Mouse (Mus musculus) heart, embryonic 14.5 days (tissue): ENCODE data around the gene Mybpc2. TPM values are rescaled to one million over a fixed set of nuclear protein-coding genes. Genes with fewer than 3 reads are reported as not detected.

Experiments used
- ATAC-seq: fragments of 200-750 bp; cut with Nextera tagmentation; 2 replicates; pipeline ENCODE4 v1.8.0; 2017; ENCODE audit warnings: low read depth, moderate TSS enrichment; ENCODE audit not compliant: insufficient number of reproducible peaks, insufficient read depth, low FRiP score
- H3K27ac ChIP-seq, 2 experiments: fragments of 200-500 bp in 1 of 2; fragments of 300-500 bp in 1 of 2; sonication (generic) in 1 of 2; replicated peaks in 1 of 2; 2 replicates each; pipeline ENCODE4 v1.5.1; 2012 to 2014; ENCODE audit warnings: low read depth in 2 of 2, low read length in 2 of 2, control low read depth in 1 of 2, mild to moderate bottlenecking in 1 of 2, mixed read lengths in 1 of 2; ENCODE audit not compliant: control insufficient read depth in 1 of 2, insufficient read depth in 1 of 2
- H3K27me3 ChIP-seq: fragments of 300-500 bp; sonication (generic); 2 replicates; pipeline ENCODE4 v1.6.1; 2014; ENCODE audit warnings: mild to moderate bottlenecking, low read length, control low read depth; ENCODE audit not compliant: control insufficient read depth, insufficient read depth
- H3K36me3 ChIP-seq: fragments of 300-500 bp; sonication (generic); 2 replicates; pipeline ENCODE4 v1.6.1; 2014; ENCODE audit warnings: mild to moderate bottlenecking, control low read depth, low read length, mixed read lengths; ENCODE audit not compliant: control insufficient read depth, insufficient read depth
- H3K4me1 ChIP-seq, 2 experiments: fragments of 200-500 bp in 1 of 2; fragments of 300-500 bp in 1 of 2; sonication (generic) in 1 of 2; 2 replicates each; pipeline ENCODE4 v1.6.1; 2012 to 2014; ENCODE audit warnings: low read length in 2 of 2, control low read depth in 1 of 2, mixed read lengths in 1 of 2; ENCODE audit not compliant: control insufficient read depth in 2 of 2, insufficient read depth in 2 of 2
- H3K4me2 ChIP-seq: fragments of 300-500 bp; sonication (generic); 2 replicates; pipeline ENCODE4 v1.6.1; 2014; ENCODE audit warnings: mild to moderate bottlenecking, low read length
- H3K4me3 ChIP-seq, 2 experiments: fragments of 200-500 bp in 1 of 2; fragments of 300-500 bp in 1 of 2; sonication (generic) in 1 of 2; 2 replicates each; pipeline ENCODE4 v1.5.1; 2012 to 2014; ENCODE audit warnings: low read length in 2 of 2, mild to moderate bottlenecking in 2 of 2, control low read depth in 1 of 2, low read depth in 1 of 2, moderate library complexity in 1 of 2; ENCODE audit not compliant: control insufficient read depth in 1 of 2, insufficient read depth in 1 of 2
- H3K9ac ChIP-seq: fragments of 300-500 bp; sonication (generic); 2 replicates; pipeline ENCODE4 v1.6.1; 2014; ENCODE audit warnings: mild to moderate bottlenecking, low read length
- H3K9me3 ChIP-seq: fragments of 300-500 bp; sonication (generic); 2 replicates; pipeline ENCODE4 v1.6.1; 2016; ENCODE audit warnings: low read length, control low read depth; ENCODE audit not compliant: control insufficient read depth
- WGBS: fragments of 180-500 bp; shearing (Covaris S2); extraction: QIAGEN DNeasy Blood & Tissue Kit; methylation state at CpG from one replicate; pipeline ENCODE4 v1.1.7; 2014; 5-methylcytosine and 5-hydroxymethylcytosine counted together
- polyA plus RNA-seq: library from polyadenylated mRNA; unstranded; fragments of >200 nt; fragmentation: Nextera tagmentation; extraction: Ambion mirVana; gene quantifications from 2 replicates; pipeline ENCODE4 v1.2.1, GENCODE M21; 2014

Gene Mybpc2
- polyA plus RNA-seq, 1 experiment from 2014 or later = 2.3 TPM

DNA sequence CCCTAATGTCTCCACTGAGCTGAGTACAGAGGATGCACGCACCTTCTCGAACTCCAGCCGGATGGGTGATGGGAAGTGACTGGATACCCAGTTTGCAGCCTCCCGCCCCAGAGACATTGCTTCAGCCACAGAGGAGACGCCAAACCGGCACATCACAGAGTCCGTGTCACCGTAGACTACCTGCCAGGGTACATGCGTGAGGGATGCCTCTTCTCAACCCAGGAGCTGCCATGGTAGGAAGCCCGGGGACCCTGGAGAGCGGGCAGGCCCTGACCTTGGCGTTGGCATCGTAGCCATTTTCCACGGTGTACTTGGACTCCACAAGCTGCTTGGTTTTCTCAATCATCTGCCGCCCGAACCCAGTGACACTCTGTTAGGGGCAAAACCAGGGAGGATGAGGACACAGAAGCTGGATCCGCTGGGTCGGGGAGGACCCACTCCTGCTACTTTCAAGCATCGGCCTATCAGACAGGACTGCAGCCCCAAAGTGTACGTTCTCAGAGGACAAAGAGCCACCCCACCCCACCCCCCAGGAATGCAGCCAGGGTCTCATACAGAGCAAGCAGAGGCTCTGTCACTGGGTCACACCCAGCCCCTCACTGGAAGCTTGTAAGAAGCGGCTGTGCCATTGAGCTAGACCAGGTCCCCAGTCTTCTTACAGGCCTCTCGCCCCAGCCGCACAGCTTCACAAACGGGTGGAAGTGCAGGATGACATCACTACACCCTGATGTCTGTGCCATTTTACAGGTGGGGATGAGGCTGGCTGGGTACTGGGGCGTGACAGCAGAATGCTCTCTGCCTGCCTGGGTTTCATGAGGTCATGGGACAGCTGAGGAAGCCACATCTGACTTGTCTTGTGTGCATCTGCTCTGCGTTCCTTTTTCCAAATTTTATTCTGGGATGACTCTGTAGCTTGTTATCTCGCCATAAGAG, 11.5 kb upstream of the Mybpc2 start:
- Histone ChIP-seq H3K36me3 (peaks cover 84% of the 10 kb centered on the region), H3K4me2 (no peak overlapping the region), H3K4me3 (no peak overlapping the region), H3K27me3 (no peaks in the 10 kb centered on the region), H3K27ac (no peak overlapping the region), H3K4me1 (peaks cover 2 to 10% of the 10 kb centered on the region in 2 experiments; a peak in 1 of 4 replicates), H3K9me3 (no peaks in the 10 kb centered on the region), H3K9ac (no peak overlapping the region)
- no peak for ATAC-seq
- WGBS = 87% methylated on average over 27 of the region's 27 CpGs

DNA sequence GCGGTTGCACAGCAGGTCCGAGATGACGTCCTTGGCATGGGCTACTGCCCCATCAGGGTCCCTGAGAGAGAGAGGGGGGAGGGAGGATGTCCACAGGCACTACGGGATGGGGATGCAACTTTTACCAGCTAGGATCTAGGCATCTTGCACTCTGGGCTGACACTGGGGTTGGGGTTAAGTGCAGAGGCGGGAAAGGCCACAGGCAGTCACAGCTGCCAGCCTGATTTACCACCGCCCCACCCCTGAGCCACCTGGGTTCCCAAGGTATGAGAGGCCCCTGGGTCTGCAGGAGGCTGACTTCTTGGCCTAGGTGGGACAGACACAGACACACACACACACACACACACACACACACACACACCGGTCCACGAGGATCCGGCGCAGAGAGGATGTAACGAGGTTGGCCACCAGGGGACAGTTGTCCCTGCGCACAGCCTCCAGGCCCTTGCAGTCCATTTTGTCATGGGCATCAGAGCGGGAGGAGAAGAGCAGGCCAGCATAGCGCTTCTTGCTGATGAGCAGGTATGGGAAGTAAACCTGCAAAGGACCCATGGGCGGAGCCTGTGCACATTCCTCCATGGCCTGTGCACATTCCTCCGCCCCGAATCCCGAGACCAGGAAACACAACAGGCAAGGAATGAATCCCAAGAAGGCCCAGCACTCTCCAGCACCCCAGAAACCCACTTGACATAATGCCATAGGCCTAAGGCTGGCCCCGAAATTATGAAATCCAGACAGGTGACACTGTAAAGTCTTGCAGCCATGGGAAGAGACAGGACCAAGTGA, 10.4 kb upstream of the Mybpc2 start:
- peaks cover 2 to 10% of the 10 kb centered on the region in 2 experiments; a peak in 1 of 4 replicates for H3K4me1 ChIP-seq
- no peak overlapping the region for H3K9ac ChIP-seq
- H3K36me3 ChIP-seq = peaks cover 73% of the 10 kb centered on the region
- 0 out of 2 replicates have a peak, but pooled peaks cover 4% of the 10 kb centered on the region for H3K27me3 ChIP-seq
- H3K4me3 ChIP-seq = no peak overlapping the region
- no peak for ATAC-seq
- no peaks in the 10 kb centered on the region for H3K9me3 ChIP-seq
- H3K27ac ChIP-seq = no peak overlapping the region
- 87% methylated on average over 19 of the region's 19 CpGs for WGBS
- no peak overlapping the region for H3K4me2 ChIP-seq

DNA sequence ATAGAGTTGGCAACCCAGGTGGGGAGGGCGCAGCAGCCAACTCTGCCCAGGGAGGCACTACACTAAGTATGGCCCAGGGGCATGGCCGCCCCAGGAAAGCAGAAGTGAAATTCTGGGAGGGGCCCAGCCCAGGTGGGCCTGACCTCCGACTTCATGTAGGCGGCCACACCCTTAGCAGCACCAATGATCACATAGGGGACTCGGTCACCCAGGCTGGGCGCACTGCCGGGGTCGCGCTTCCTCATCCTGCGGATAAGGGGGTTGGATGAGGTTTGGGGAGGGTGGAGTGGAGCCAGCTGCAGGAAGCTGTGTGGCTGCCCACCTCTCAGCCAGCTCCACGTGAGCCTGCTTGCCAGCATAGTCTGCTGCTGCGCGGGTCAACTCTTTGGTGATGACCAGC, 9.8 kb upstream of the Mybpc2 start:
- Histone ChIP-seq H3K4me2 (no peak overlapping the region), H3K27ac (no peak overlapping the region), H3K9ac (no peak overlapping the region), H3K4me1 (peaks cover 2 to 10% of the 10 kb centered on the region in 2 experiments; a peak in 1 of 4 replicates), H3K36me3 (peaks cover 67% of the 10 kb centered on the region), H3K4me3 (no peak overlapping the region), H3K9me3 (no peaks in the 10 kb centered on the region), H3K27me3 (peaks cover 6% of the 10 kb centered on the region)
- no peak for ATAC-seq
- 90% methylated on average over 13 of the region's 13 CpGs for WGBS

DNA sequence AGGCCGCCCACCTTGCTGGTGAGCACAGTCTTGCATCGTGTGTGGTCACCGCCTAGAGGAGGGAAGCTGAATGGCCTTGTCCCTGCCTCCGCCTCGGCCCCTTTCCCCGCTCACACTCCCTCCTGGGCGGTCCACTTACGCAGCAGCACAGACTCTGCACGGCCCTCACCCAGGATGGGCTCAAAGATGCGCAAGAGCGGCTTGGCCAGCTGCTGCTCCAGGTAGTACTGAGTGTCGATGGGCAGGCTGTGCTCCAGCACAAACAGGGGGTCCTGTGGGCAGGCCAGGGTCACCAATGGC, 9.2 kb upstream of the Mybpc2 start:
- 79% methylated on average over 12 of the region's 12 CpGs for WGBS
- H3K36me3 ChIP-seq = peaks cover 61% of the 10 kb centered on the region
- no peak overlapping the region for H3K9ac ChIP-seq
- H3K4me1 ChIP-seq = peaks cover 2 to 10% of the 10 kb centered on the region in 2 experiments; a peak in 2 of 4 replicates
- H3K27ac ChIP-seq = no peak overlapping the region
- H3K27me3 ChIP-seq = peaks cover 12% of the 10 kb centered on the region
- no peak overlapping the region for H3K4me2 ChIP-seq
- no peaks in the 10 kb centered on the region for H3K9me3 ChIP-seq
- H3K4me3 ChIP-seq = no peak overlapping the region
- ATAC-seq = no peak

DNA sequence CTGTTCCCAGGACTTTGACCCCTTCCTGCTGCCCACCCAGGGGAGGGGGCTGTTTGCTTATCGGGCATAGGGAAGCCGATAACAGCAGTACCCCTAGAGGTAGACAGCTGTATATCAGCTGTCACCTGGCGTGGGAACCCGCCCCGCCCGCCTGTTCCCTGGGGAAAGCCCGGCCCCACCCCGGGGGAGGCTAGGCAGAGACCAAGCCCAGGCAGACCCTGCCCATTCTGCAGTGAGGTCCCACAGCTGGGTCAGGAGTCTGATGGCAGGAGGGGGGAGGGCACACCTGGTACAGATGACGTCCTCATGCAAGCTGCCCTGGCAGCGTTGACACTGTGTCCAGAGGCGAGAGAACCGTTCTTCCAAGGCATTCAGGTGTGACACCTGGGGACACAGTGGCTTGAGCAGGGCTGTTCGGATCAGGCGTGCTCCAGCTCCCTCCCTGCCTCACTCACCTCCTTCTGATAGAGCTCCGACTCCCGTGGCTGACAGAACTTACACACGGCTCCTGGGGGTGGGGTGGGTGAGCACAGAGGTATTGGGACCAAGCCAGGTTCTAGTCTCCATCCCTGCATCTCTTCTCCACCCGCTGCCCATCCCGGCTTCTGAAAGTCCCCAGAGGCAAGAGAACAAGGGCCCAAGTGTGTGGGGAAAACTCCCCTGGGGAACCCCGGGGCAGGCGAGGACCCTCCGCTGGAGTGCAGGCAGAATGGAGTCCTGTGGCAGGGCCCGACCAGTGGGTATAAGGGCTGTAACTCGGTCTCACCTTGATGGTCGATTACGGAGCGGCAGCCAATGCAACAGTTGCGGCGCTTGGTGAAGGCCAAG, 8.7 kb upstream of the Mybpc2 start:
- no peak overlapping the region for H3K27ac ChIP-seq
- no peak overlapping the region for H3K9ac ChIP-seq
- H3K9me3 ChIP-seq = no peaks in the 10 kb centered on the region
- H3K4me2 ChIP-seq = no peak overlapping the region
- H3K4me1 ChIP-seq = peaks cover 3 to 13% of the 10 kb centered on the region in 2 experiments
- no peak for ATAC-seq
- 84% methylated on average over 29 of the region's 29 CpGs for WGBS
- peaks cover 56% of the 10 kb centered on the region for H3K36me3 ChIP-seq
- peaks cover 14% of the 10 kb centered on the region for H3K27me3 ChIP-seq
- H3K4me3 ChIP-seq = no peak overlapping the region

DNA sequence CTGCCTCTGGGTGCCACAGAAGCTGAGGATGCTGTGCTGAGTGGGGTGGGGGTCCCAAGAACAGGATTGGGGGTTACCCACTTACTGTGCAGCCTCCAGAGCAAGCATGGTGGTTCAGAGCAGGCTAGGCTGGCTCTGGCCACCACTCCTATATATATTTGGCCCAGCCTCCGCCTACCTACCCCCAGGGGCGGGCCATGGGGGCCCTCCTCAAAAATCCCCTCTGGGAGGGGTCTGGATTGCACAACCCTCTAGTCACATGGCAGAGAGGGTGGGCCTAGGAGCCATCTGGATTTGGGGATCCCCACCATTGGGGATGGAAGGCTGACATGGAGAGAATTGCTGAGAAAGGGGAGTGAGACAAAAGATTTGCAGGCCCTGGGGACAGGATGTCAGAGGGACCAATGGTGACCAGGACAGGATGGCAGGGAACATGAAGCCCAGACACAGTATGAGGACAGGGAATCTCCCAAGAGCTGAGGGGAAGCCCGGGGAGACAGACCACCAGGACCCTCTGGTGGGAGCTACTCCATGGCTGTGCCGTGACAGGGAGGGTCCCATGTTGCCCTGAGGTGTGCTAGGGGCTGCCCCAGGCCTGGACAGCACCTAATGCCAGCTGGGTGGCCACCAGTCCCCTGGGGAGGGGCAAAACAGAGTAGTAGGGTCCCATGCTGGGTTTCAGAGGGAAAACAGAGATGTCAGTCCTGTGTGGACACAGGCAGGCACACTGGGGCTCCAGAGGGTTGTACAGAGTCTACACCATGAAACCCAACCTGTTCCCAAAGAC, 7.7 kb upstream of the Mybpc2 start, which contains the start of gene Spib:
TSS of gene Spib (minus strand) at position 126 of the 787 bp plus-strand sequence.
- ATAC-seq = no peak
- Histone ChIP-seq H3K4me1 (peaks cover 5 to 17% of the 10 kb centered on the region in 2 experiments), H3K9ac (no peak within 1 kb of the TSS), H3K9me3 (no peaks in the 10 kb centered on the region), H3K27ac (no peak within 1 kb of the TSS), H3K36me3 (peaks cover 46% of the 10 kb centered on the region), H3K4me3 (no peak within 1 kb of the TSS), H3K4me2 (no peak within 1 kb of the TSS), H3K27me3 (peaks cover 14% of the 10 kb centered on the region)
- 76% methylated on average over 4 of the region's 4 CpGs for WGBS
